In the genomic region with DNA sequence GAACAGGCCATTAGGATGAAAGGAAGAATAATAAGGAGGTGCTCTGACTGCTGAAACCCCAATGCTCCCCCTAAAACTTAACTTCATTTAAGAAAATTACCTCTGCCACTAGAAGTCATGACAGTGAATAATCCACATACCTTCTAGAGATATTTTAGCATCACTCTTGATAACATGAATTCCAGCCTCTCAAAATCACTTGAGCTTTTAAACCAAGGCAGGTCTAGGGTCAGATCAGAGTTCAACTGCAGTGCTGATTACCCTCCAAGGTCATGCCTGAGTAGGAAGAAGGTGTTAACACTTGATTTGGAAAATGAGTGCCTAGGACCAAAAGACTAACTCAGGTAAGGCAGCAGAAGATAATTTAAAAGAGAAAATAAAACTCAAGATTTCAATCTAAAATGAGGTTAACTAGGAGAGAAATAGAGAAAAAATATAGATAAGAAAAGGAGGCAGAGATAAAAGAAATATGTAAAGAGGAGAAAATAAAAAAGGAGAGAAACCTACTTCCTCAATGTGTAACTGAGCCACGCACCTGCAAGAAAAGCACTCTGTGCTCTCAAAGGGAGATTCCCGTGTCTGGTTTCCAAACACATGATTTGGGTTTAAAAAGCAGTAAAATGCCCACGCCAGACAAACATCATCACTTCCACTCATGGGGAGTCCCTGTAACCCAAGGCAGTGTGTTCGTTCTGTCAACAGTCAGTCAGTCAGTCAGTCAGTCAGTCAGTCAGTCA, we compare ENCODE assay signal across 17 mouse cellular contexts.
DNase-seq lines count a peak whose midpoint lies in the region; ATAC-seq and TF ChIP-seq lines count a peak whose summit lies in the region.
"Had no signal": no experiment of that assay in that cellular context is flagged by ENCODE, and none has a peak within 500 bp of the region (broad histone marks: within the 10 kb centered on the region; RNA-seq: fewer than 3 reads in every experiment).

No protein-coding gene starts in this region.

- ATAC-seq in heart, embryonic 13.5 days (ENCODE audit: extremely low read depth, insufficient number of reproducible peaks, low FRiP score, low TSS enrichment): no peak
- no peak for ATAC-seq in heart, embryonic 11.5 days (replicated peaks; ENCODE audit: insufficient number of reproducible peaks, low FRiP score, low TSS enrichment)
- ATAC-seq: forebrain, embryonic 15.5 days; hindbrain, postnatal 0 days; intestine, embryonic 15.5 days had no signal

- DNase-seq in B cell, adult 2 months: peak; percentile 35 to 45
- DNase-seq in CH12.LX (ENCODE audit: extremely low read depth): peak; percentile 84
- DNase-seq in right cerebral cortex, postnatal 14 days: no peak
- no peak for DNase-seq in kidney, adult 18-20 months
- DNase-seq: adrenal gland, postnatal 14 days; cerebellum, adult 11-12 months; cerebellum, adult 9-10 months; cerebellum, postnatal 25 days; gastrocnemius, postnatal 36 days; heart, adult 11 months had no signal

- TF ChIP-seq CTCF in CH12.LX (conservative IDR thresholded peaks at IDR 0.05 in 1 of 2, IDR thresholded peaks at IDR 0.05 in 1 of 2; ENCODE audit: low read depth in 2 of 2, low read length in 2 of 2): no peak

- TF ChIP-seq RAD21 in CH12.LX (IDR thresholded peaks at IDR 0.05; ENCODE audit: low read depth, low read length): no peak

- TF ChIP-seq EP300 in CH12.LX (IDR thresholded peaks at IDR 0.05; ENCODE audit: low read length): peak; percentile 81

- in situ Hi-C loops in CH12.LX (cut with MboI; ENCODE audit: low pct_ligation_motif_present, low pct_unique_long_range_greater_than_20kb, low sequenced_read_pairs): loop anchor here (5.0 to 25.0 kb wide), 2 partner anchors 35 to 800 kb away; no protein-coding TSS in a partner anchor

- no peak overlapping the region for H3K4me3 ChIP-seq in heart, embryonic 13.5 days
- no peak overlapping the region for H3K4me3 ChIP-seq in heart, embryonic 11.5 days (ENCODE audit: low read depth, low read length)
- H3K4me3 ChIP-seq in CH12.LX (replicated peaks in 1 of 3; ENCODE audit: low read depth in 2 of 3, low read length in 2 of 3, poor library complexity in 1 of 3): peak overlapping the region in 1 of 3 experiments; percentile 25
- H3K4me3 ChIP-seq: embryonic facial prominence, embryonic 12.5 days; forebrain, embryonic 15.5 days; hindbrain, embryonic 13.5 days; intestine, embryonic 15.5 days had no signal

- dilution Hi-C loops in CH12.LX (cut with MboI; ENCODE audit: extremely low pct_ligation_motif_present, extremely low pct_unique_long_range_greater_than_20kb, low sequenced_read_pairs): no loop called here

- no peak overlapping the region for H3K9ac ChIP-seq in heart, embryonic 13.5 days
- no peak overlapping the region for H3K9ac ChIP-seq in heart, embryonic 11.5 days (ENCODE audit: low read depth, low read length)
- peak overlapping the region; percentile 56 for H3K9ac ChIP-seq in CH12.LX (ENCODE audit: insufficient read depth, low read depth)
- H3K9ac ChIP-seq: embryonic facial prominence, embryonic 12.5 days; forebrain, embryonic 15.5 days; hindbrain, embryonic 13.5 days; intestine, embryonic 15.5 days had no signal

- H3K4me1 ChIP-seq in heart, embryonic 13.5 days: peaks cover 15% of the 10 kb centered on the region
- H3K4me1 ChIP-seq in heart, embryonic 11.5 days (ENCODE audit: control insufficient read depth, insufficient read depth, low read length): no peaks in the 10 kb centered on the region; the same call in 1 of the 2 replicates
- peaks cover 16 to 85% of the 10 kb centered on the region in 2 experiments; a peak in 3 of 4 replicates for H3K4me1 ChIP-seq in CH12.LX (ENCODE audit: control insufficient read depth in 1 of 2, insufficient read depth in 2 of 2)
- H3K4me1 ChIP-seq: embryonic facial prominence, embryonic 12.5 days; hindbrain, embryonic 13.5 days; intestine, embryonic 15.5 days had no signal

- no peaks in the 10 kb centered on the region for H3K9me3 ChIP-seq in heart, embryonic 13.5 days
- no peaks in the 10 kb centered on the region for H3K9me3 ChIP-seq in heart, embryonic 11.5 days (replicated peaks; ENCODE audit: control insufficient read depth, low read length)
- no peaks in the 10 kb centered on the region for H3K9me3 ChIP-seq in CH12.LX (replicated peaks; ENCODE audit: low read length)
- H3K9me3 ChIP-seq: embryonic facial prominence, embryonic 12.5 days; forebrain, embryonic 15.5 days; hindbrain, embryonic 13.5 days; intestine, embryonic 15.5 days had no signal

- H3K79me2 ChIP-seq in CH12.LX (replicated peaks; ENCODE audit: control insufficient read depth, extremely low read depth, insufficient read depth, poor library complexity, severe bottlenecking): peaks cover 7% of the 10 kb centered on the region; the same call in 1 of the 2 replicates

- peak overlapping the region; percentile 34 for H3K27ac ChIP-seq in heart, embryonic 13.5 days (replicated peaks)
- H3K27ac ChIP-seq in heart, embryonic 11.5 days (ENCODE audit: low read depth, low read length): no peak overlapping the region
- peak overlapping the region; percentile 91 for H3K27ac ChIP-seq in CH12.LX (ENCODE audit: insufficient read depth, low read depth)
- H3K27ac ChIP-seq: embryonic facial prominence, embryonic 12.5 days; forebrain, embryonic 15.5 days; hindbrain, embryonic 13.5 days; hindbrain, postnatal 0 days; intestine, embryonic 15.5 days had no signal

- 74% methylated on average over 4 of the region's 4 CpGs for WGBS in heart, embryonic 13.5 days
- WGBS in heart, embryonic 11.5 days (ENCODE audit: insufficient replicate concordance): 73% methylated on average over 4 of the region's 4 CpGs

- TF ChIP-seq POLR2A in CH12.LX (IDR thresholded peaks at IDR 0.05; ENCODE audit: low read depth, low read length): 0 out of 2 replicates have a peak, but pooled peaks have one; percentile 29

- no peak overlapping the region for H3K4me2 ChIP-seq in heart, embryonic 13.5 days
- no peak overlapping the region for H3K4me2 ChIP-seq in heart, embryonic 11.5 days
- peak overlapping the region; percentile 56 for H3K4me2 ChIP-seq in CH12.LX (ENCODE audit: insufficient read depth, low read depth, poor library complexity, severe bottlenecking)
- H3K4me2 ChIP-seq: embryonic facial prominence, embryonic 12.5 days; forebrain, embryonic 15.5 days; hindbrain, embryonic 13.5 days; intestine, embryonic 15.5 days had no signal

- H3K36me3 ChIP-seq in heart, embryonic 13.5 days: no peaks in the 10 kb centered on the region
- no peaks in the 10 kb centered on the region for H3K36me3 ChIP-seq in heart, embryonic 11.5 days (ENCODE audit: control insufficient read depth, insufficient read depth, low read length)
- peaks cover 0 to 14% of the 10 kb centered on the region in 2 experiments for H3K36me3 ChIP-seq in CH12.LX (replicated peaks in 1 of 2; ENCODE audit: control insufficient read depth in 1 of 2, insufficient read depth in 1 of 2, low read length in 1 of 2)
- H3K36me3 ChIP-seq: embryonic facial prominence, embryonic 12.5 days; forebrain, embryonic 15.5 days; hindbrain, embryonic 13.5 days; intestine, embryonic 15.5 days had no signal

- no peaks in the 10 kb centered on the region for H3K27me3 ChIP-seq in heart, embryonic 13.5 days (replicated peaks)
- no peaks in the 10 kb centered on the region for H3K27me3 ChIP-seq in heart, embryonic 11.5 days (ENCODE audit: control insufficient read depth, insufficient read depth, low read length)
- no peaks in the 10 kb centered on the region for H3K27me3 ChIP-seq in CH12.LX (replicated peaks)
- H3K27me3 ChIP-seq: embryonic facial prominence, embryonic 12.5 days; forebrain, embryonic 15.5 days; hindbrain, embryonic 13.5 days; intestine, embryonic 15.5 days had no signal

TF ChIP-seq in CH12.LX, 34 proteins besides CTCF, POLR2A, EP300 and RAD21:
- TF ChIP-seq IRF4 (IDR thresholded peaks at IDR 0.05; ENCODE audit: low read depth, low read length) (peak; percentile 19; the same call in 1 of the 2 replicates), BHLHE40 (IDR thresholded peaks at IDR 0.05; ENCODE audit: low read depth, low read length) (peak; percentile 79), MYC (IDR thresholded peaks at IDR 0.05; ENCODE audit: low read depth, low read length) (peak; percentile 80; the same call in 1 of the 2 replicates), MXI1 (IDR thresholded peaks at IDR 0.05; ENCODE audit: low read depth, low read length) (peak; percentile 74), ELF1 (IDR thresholded peaks at IDR 0.05; ENCODE audit: low read depth, low read length) (peak; percentile 64), JUND (conservative IDR thresholded peaks at IDR 0.05; ENCODE audit: low read depth, low read length) (no peak), TBP (conservative IDR thresholded peaks at IDR 0.05; ENCODE audit: low read depth, low read length) (0 out of 2 replicates have a peak, but pooled peaks have one; percentile 20), MAX (IDR thresholded peaks at IDR 0.05; ENCODE audit: low read length) (peak; percentile 50; the same call in 1 of the 2 replicates), USF2 (conservative IDR thresholded peaks at IDR 0.05; ENCODE audit: low read depth, low read length) (no peak), TCF12 (IDR thresholded peaks at IDR 0.05; ENCODE audit: low read depth, low read length) (peak; percentile 74; the same call in 1 of the 2 replicates), SIN3A (IDR thresholded peaks at IDR 0.05; ENCODE audit: low read length) (peak; percentile 61), MEF2A (IDR thresholded peaks at IDR 0.05; ENCODE audit: borderline replicate concordance, low read depth, low read length) (peak; percentile 41; the same call in 1 of the 2 replicates), ETS1 (conservative IDR thresholded peaks at IDR 0.05; ENCODE audit: low read depth, low read length) (peak; percentile 88), HCFC1 (IDR thresholded peaks at IDR 0.05; ENCODE audit: low read depth, low read length) (peak; percentile 24; the same call in 1 of the 2 replicates), USF1 (IDR thresholded peaks at IDR 0.05; ENCODE audit: low read depth, low read length) (no peak)

Comparison
In these comparisons a context has a peak if more than half of its experiments do, and no peak if none do; other contexts are left out.
1. DNase-seq: peak in B cell, adult 2 months (2 of 2) and CH12.LX (single experiment); none in right cerebral cortex, postnatal 14 days (single experiment) and kidney, adult 18-20 months (single experiment).